Mouse (Mus musculus): ENCODE measurements around the gene Itgb3. TPM values are rescaled to one million over a fixed set of nuclear protein-coding genes. Genes with fewer than 3 reads are reported as not detected.
A peak's percentile ranks its signal among the peaks of the same experiment; 100 is the strongest.

Itgb3 gene
- polyA plus RNA-seq, 1 experiment from 2014 or later = 3.7 TPM

DNA sequence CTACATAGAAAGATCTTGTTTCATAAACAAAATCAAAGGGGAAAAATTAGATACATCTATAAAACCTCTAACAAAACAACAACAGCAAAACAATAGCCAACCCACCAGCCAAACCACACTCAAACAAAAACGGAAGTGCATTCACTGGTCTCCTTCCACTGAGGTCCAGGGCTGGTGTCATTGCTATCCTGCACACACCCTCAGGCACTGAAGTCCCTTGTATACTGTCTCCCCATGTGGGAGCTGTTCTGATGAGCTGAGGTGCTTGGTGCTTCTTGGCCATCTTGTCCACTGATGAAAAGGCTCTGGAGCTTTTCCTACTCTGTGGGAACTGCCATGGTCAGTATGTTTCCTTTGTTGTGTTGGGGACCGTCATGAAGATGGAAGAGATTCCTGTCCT is 19.3 kb upstream of the Itgb3 start:
- Histone ChIP-seq H3K4me3 (no peak overlapping the region), H3K27me3 (ENCODE audit: poor library complexity, severe bottlenecking) (no peaks in the 10 kb centered on the region), H3K27ac (no peak overlapping the region), H3K4me1 (no peaks in the 10 kb centered on the region; the same call in 1 of the 2 replicates), H3K9me3 (peaks cover 13% of the 10 kb centered on the region), H3K36me3 (replicated peaks) (no peaks in the 10 kb centered on the region)
- DNase-seq (ENCODE audit: extremely low spot score, low spot score) = no peak
- WGBS = 94% methylated on average over 2 of the region's 2 CpGs

DNA sequence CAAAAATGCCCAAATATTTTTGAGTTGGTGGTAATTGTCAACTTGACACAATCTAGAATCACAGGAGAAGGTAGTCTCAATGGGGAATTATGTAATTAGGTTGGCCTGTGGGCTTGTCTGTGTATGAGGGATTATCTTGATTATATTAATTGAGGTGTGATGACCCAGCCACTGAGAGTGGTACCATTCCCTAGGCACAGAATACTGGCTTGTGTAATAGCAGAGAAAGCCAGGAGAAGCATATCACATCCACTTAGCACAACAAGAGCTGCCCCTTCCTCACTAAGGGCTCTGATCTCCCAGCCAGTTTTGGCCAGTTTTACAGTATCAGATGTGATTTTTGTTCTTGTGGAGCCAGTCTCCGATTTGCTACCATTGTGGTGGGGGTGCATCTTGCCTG is 18.2 kb upstream of the Itgb3 start:
- no peak overlapping the region for H3K27ac ChIP-seq
- no peaks in the 10 kb centered on the region for H3K27me3 ChIP-seq (ENCODE audit: poor library complexity, severe bottlenecking)
- no peak for DNase-seq (ENCODE audit: extremely low spot score, low spot score)
- 89% methylated on average over 1 of the region's 1 CpGs for WGBS
- no peak overlapping the region for H3K4me3 ChIP-seq
- peaks cover 13% of the 10 kb centered on the region for H3K9me3 ChIP-seq
- no peaks in the 10 kb centered on the region; the same call in 1 of the 2 replicates for H3K4me1 ChIP-seq
- no peaks in the 10 kb centered on the region for H3K36me3 ChIP-seq (replicated peaks)

DNA sequence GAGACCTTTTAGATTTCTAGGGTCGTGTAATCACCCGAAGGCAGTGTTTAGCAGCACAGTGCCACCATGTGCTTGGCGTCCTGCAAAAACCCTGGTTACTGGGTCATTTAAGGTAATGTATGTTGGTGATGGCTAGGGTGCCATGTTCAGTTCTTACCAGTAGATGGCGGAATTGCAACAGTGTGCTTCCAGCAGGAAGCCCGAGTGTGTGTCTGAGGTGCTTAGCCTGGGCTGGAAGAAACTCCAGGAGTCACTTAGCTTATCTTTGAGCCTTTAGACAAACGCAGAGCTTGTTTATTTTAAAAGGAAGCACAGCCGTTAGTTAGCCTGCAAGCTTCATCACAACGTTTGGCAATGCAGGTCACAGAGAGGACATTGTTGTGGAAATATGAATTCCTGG is 17.7 kb upstream of the Itgb3 start:
- Histone ChIP-seq H3K27me3 (ENCODE audit: poor library complexity, severe bottlenecking) (no peaks in the 10 kb centered on the region), H3K36me3 (replicated peaks) (no peaks in the 10 kb centered on the region), H3K4me1 (no peaks in the 10 kb centered on the region; the same call in 1 of the 2 replicates), H3K27ac (no peak overlapping the region), H3K4me3 (no peak overlapping the region), H3K9me3 (peaks cover 13% of the 10 kb centered on the region)
- 6% methylated on average over 8 of the region's 8 CpGs for WGBS
- DNase-seq (ENCODE audit: extremely low spot score, low spot score) = peak; percentile 78

DNA sequence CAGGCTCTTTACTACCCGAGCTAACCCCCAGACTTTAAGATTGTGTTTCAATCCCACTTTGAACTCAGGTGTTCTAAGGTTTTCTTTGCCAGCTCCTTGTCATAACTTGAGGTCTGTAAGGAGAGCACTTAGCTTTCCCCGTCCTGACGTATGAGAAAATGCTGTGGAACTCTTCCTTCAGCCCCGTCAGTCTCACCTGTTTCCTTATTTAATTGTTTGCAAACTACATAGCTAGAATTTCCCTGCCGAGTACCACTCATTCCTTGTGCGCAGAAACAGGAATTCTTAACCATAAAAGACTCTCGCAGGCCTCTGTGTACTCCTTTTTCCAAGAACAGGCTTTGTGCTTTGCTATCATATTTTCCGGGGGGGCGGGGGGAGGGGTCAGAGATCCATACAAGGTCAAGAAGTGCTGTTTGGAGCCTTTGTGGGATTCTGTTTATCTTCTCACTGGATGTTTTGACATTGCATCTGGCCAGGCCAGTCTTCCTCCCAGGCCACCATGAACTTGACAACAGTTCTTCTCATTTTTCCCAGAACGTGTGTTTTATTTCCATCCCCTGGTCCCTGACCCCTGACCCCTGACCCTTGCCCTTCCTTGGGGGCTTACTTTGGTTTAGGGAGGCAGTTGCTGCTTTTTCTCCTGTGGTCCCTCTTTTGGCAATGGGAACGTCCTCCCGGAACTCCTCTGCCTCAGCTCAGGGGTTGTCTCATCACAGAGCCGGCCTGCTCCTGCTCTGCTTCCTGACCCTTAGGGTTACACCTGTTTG is 15.5 kb upstream of the Itgb3 start:
- Histone ChIP-seq H3K27me3 (ENCODE audit: poor library complexity, severe bottlenecking) (no peaks in the 10 kb centered on the region), H3K4me3 (no peak overlapping the region), H3K9me3 (peaks cover 13% of the 10 kb centered on the region), H3K4me1 (peaks cover 12% of the 10 kb centered on the region), H3K27ac (no peak overlapping the region), H3K36me3 (replicated peaks) (no peaks in the 10 kb centered on the region)
- no peak for DNase-seq (ENCODE audit: extremely low spot score, low spot score)
- WGBS = 79% methylated on average over 13 of the region's 13 CpGs

DNA sequence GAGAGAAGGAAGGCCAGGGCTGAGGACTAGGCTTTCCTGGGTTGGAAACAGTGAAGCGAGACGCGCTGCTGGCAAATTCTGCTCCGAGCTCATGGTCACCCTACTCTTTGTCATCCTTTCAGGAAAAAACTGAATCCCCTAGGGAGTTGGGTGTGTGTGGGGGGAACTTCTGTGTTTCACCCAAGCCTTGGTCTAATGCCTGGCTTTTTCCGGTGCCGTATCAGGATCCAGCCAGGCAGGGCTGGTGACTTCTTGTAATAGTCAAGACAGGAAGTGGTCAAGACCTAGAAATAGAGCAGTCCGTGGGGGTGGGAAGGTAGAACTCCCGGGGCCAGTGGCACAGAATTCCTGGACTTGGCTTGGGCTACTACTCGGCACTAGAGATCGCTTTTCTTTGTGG is 11.4 kb upstream of the Itgb3 start:
- Histone ChIP-seq H3K4me3 (no peak overlapping the region), H3K4me1 (peaks cover 12% of the 10 kb centered on the region), H3K9me3 (no peaks in the 10 kb centered on the region), H3K36me3 (replicated peaks) (no peaks in the 10 kb centered on the region), H3K27me3 (ENCODE audit: poor library complexity, severe bottlenecking) (no peaks in the 10 kb centered on the region), H3K27ac (peak overlapping the region; percentile 56)
- 81% methylated on average over 10 of the region's 10 CpGs for WGBS
- DNase-seq (ENCODE audit: extremely low spot score, low spot score) = no peak

DNA sequence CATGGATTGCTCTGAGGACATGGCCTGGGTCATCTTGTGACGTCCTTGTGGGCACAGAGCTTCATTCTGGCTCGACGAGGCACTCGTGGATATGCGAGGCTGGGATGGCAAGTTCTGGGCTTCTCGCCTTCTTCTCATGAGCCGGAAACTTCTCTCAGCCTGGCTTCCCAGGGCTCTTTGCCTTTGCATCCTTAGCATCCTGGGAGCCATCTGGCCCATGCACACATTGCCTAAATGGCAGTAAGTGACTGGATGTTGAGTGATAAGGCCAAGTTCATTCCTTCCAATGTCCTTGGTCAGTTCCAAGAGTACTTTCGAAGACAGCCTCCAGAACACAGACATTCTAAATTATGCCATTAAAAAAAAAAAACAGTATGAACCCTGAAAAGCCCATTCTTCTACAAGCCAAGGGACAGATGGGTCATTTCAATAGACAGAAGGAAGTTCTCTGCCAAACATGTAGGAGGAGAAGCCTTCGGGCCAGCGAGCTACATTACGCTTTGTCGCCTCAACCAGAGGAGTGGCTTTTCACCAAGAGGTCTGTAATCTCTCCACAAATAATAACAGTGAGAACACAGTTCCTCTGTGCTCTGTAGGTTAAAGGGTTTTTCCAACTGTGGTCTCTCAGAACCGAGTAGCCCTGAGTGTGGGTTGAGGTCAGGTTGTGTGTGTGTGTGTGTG is 8.4 kb upstream of the Itgb3 start:
- Histone ChIP-seq H3K4me1 (peaks cover 14% of the 10 kb centered on the region), H3K9me3 (no peaks in the 10 kb centered on the region), H3K27ac (no peak overlapping the region), H3K27me3 (ENCODE audit: poor library complexity, severe bottlenecking) (peaks cover 2% of the 10 kb centered on the region; the same call in 1 of the 2 replicates), H3K36me3 (replicated peaks) (no peaks in the 10 kb centered on the region), H3K4me3 (no peak overlapping the region)
- 90% methylated on average over 13 of the region's 13 CpGs for WGBS
- DNase-seq (ENCODE audit: extremely low spot score, low spot score) = no peak

DNA sequence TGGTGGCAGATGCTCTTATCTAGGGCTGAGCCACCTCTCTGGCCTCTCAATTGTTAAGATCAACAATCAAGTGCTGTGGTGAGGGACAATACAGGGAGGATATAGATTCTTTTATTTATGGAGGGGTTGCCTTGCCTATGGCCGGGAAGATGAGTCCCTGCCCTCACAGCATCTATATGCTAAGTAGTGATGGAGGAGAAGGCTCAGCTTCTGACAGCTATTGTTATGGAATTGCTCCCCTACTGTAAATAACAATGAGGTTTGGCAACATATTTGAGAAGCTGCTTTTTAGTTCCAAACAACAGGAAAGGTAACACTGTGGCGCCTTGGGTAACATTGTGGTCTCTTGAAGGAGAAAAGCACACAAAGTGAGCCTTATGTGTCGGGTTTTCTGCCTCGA is 7.1 kb upstream of the Itgb3 start:
- Histone ChIP-seq H3K9me3 (no peaks in the 10 kb centered on the region), H3K36me3 (replicated peaks) (no peaks in the 10 kb centered on the region), H3K4me3 (no peak overlapping the region), H3K27ac (no peak overlapping the region), H3K4me1 (peaks cover 19% of the 10 kb centered on the region), H3K27me3 (ENCODE audit: poor library complexity, severe bottlenecking) (peaks cover 14% of the 10 kb centered on the region)
- 53% methylated on average over 4 of the region's 4 CpGs for WGBS
- no peak for DNase-seq (ENCODE audit: extremely low spot score, low spot score)

DNA sequence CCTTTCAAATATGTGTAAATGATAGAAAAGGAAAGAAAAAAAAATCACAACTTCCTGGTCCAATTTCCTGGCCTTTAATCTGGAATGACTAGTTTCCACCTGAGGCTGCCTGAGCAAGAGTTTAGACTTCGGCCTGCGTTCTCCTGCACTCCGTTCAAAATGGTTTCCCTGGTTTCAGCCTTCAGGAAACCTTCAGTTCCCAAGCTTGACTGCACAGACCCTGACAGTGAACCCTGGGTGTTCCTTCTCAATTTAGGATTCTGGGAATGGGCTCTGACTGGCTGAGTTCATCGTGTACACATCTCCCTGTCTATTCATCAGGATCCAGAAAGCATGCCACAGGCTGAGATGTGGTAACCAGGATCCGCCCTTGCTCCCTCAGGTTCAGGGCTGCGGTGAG is 3.6 kb upstream of the Itgb3 start:
- no peak overlapping the region for H3K27ac ChIP-seq
- peaks cover 24% of the 10 kb centered on the region for H3K4me1 ChIP-seq
- DNase-seq (ENCODE audit: extremely low spot score, low spot score) = no peak
- no peaks in the 10 kb centered on the region for H3K36me3 ChIP-seq (replicated peaks)
- H3K27me3 ChIP-seq (ENCODE audit: poor library complexity, severe bottlenecking) = peaks cover 48% of the 10 kb centered on the region
- H3K4me3 ChIP-seq = no peak overlapping the region
- H3K9me3 ChIP-seq = no peaks in the 10 kb centered on the region
- 46% methylated on average over 6 of the region's 6 CpGs for WGBS

DNA sequence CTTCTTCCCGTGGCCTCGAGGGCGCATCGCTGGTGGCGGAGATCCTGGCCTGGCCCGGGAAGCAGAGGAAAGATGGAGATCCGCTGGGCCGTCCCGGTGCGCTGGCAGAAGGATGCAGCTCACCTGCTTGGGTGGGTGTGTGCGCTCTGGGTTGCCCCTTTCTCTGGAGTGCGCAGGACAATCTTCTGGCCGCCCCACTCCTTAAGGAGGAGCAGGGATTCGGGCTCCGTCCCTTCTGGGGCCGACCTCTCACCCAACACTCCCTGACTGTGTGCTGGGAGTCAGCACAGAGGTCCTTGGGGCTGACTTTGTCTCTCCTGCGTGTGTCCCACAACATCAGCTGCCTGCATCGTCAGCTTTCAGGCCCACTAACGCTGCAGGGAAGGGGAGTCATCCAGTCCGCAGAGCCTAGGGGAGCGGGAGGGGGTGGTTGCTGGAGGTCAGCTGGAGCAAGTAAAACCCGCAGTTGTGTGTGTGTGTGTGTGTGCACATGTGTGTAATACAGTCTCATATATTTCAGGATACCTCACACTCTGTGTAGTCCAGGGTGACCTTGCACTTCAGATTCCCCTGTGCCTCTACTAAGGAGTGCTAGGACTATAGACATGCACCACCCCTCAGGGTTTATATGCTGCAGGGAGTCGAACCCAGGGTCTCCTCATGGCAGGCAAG is 585 bp downstream of the Itgb3 start:
- Histone ChIP-seq H3K27ac (peak overlapping the region; percentile 74), H3K27me3 (ENCODE audit: poor library complexity, severe bottlenecking) (peaks cover 83% of the 10 kb centered on the region), H3K9me3 (no peaks in the 10 kb centered on the region), H3K4me3 (peak overlapping the region; percentile 70), H3K4me1 (peaks cover 30% of the 10 kb centered on the region), H3K36me3 (replicated peaks) (no peaks in the 10 kb centered on the region)
- DNase-seq (ENCODE audit: extremely low spot score, low spot score) = no peak
- WGBS = under 1% methylated on average over 21 of the region's 23 CpGs

DNA sequence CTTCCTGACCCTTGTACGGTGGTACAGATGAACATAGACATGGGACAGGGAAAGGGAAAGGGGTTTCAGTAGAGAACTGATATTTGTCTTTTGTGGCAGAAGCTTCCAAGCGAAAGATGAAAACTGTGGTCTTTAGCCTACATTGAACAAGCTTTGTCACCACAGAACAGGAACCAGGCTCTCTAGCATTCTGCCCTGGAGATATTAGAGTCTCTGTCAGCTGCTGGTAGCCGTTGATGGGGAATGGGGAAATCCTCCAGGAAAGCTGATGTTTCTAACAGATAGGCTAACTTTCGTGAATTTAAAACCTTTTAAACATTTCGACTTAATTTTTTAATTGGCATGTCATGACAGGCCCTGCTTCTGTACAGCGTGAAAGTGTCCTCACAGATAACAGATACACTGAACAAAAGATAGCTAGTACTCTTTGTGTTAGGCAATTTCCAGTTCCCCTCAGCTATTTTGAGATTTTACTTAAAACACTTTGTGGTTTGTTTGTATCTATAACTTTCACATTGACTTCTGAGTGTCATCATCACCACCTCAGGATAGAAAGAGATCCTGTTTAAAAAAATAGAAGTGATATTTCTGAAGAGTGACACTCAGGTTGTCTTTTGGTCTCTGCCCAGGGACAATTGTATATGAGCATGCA is 1.4 kb downstream of the Itgb3 start:
- H3K36me3 ChIP-seq (replicated peaks) = no peaks in the 10 kb centered on the region
- no peak overlapping the region for H3K4me3 ChIP-seq
- no peak for DNase-seq (ENCODE audit: extremely low spot score, low spot score)
- WGBS = 67% methylated on average over 6 of the region's 6 CpGs
- H3K4me1 ChIP-seq = peaks cover 30% of the 10 kb centered on the region
- H3K27me3 ChIP-seq (ENCODE audit: poor library complexity, severe bottlenecking) = peaks cover 83% of the 10 kb centered on the region
- H3K27ac ChIP-seq = no peak overlapping the region
- no peaks in the 10 kb centered on the region for H3K9me3 ChIP-seq

DNA sequence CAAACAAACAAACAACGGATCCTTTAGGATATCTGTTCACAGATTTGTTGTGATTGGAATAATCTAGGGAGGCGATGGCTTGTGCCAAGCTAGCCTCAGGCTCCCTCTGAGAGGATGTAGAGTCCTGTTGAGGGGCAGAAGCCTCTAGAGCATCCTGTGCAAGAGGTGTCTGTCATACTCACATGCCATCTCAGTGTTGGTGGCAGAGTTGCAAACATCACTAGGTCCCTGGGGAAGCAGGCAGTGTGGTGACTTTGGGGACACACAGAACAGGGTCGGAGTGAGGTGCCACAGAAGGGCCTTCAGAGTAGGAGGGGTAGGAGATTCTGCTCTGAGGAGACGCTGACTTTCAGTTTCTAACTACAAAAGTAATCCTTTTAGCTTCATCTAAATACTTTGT is 1.9 kb downstream of the Itgb3 start:
- Histone ChIP-seq H3K27me3 (ENCODE audit: poor library complexity, severe bottlenecking) (peaks cover 79% of the 10 kb centered on the region), H3K9me3 (no peaks in the 10 kb centered on the region), H3K27ac (no peak overlapping the region), H3K4me1 (peaks cover 25% of the 10 kb centered on the region), H3K4me3 (no peak overlapping the region), H3K36me3 (replicated peaks) (no peaks in the 10 kb centered on the region)
- DNase-seq (ENCODE audit: extremely low spot score, low spot score) = no peak
- WGBS = 46% methylated on average over 4 of the region's 4 CpGs

DNA sequence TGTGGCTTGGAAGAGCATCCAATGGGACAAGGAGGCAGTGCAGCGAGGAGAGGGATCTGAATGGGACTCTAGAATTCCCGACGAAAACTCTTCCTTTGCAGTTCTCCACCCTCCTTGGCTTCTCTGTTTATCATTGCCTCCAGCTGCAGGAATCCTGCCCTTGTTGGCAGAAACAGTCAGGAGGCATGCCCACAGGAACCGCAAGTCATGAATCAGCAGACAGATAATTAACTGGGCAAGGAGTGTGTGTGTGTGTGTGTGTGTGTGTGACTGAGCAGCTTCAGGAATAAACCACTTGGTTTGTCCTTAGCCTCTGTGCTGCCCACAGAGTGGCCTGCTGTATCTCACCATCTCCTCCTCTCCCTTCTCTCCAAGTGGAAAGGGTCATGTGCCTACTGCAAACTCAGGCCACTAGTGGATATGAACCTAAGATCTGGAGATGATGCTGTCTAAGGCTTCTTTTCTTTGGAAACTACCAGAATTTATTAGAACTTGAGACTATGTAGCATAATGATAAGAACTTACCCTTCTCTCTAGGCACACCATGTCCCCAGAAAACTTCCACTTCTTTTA is 3.9 kb downstream of the Itgb3 start:
- Histone ChIP-seq H3K27ac (no peak overlapping the region), H3K27me3 (ENCODE audit: poor library complexity, severe bottlenecking) (peaks cover 59% of the 10 kb centered on the region), H3K9me3 (no peaks in the 10 kb centered on the region), H3K4me1 (peaks cover 23% of the 10 kb centered on the region), H3K4me3 (no peak overlapping the region), H3K36me3 (replicated peaks) (no peaks in the 10 kb centered on the region)
- DNase-seq (ENCODE audit: extremely low spot score, low spot score) = no peak
- 51% methylated on average over 4 of the region's 4 CpGs for WGBS

Measured in forebrain, embryonic 10.5 days (tissue).